Mouse (Mus musculus): ENCODE data around the gene Zfp598. TPM values are rescaled to one million over a fixed set of nuclear protein-coding genes. Genes with fewer than 3 reads are reported as not detected.
"Not testable (repeated sequence)": the region's sequence is repeated elsewhere in the genome, so short reads cannot be mapped to it uniquely, and the experiment has no call there.

Zfp598 gene
- polyA plus RNA-seq, 1 experiment from 2014 or later = 9.5 TPM

- Histone ChIP-seq H3K27ac (peak overlapping the region; percentile 90), H3K4me3 (replicated peaks) (peak overlapping the region; percentile 91), H3K9ac (peak overlapping the region; percentile 95), H3K4me1 (replicated peaks) (peaks cover 56% of the 10 kb centered on the region), H3K4me2 (peak overlapping the region; percentile 85)
- H3K36me3 ChIP-seq; H3K27me3 ChIP-seq; H3K9me3 ChIP-seq (replicated peaks); DNase-seq: not testable (repeated sequence)
- WGBS (ENCODE audit: insufficient replicate concordance) = 5% methylated on average over 15 of the region's 15 CpGs
- peak; percentile 4; the same call in 1 of the 2 replicates for ATAC-seq (ENCODE audit: low read depth)
Observed at GRCm38 (mm10) chr17:24669214-24669544, 308 bp upstream of the Zfp598 start.

- ATAC-seq (ENCODE audit: low read depth) (no peak), DNase-seq (no peak)
- peaks cover 65% of the 10 kb centered on the region for H3K4me1 ChIP-seq (replicated peaks)
- H3K4me3 ChIP-seq (replicated peaks) = peak overlapping the region; percentile 91
- WGBS (ENCODE audit: insufficient replicate concordance) = 5% methylated on average over 8 of the region's 8 CpGs
- H3K27ac ChIP-seq = peak overlapping the region; percentile 90
- no peaks in the 10 kb centered on the region for H3K27me3 ChIP-seq
- H3K36me3 ChIP-seq = peaks cover 3% of the 10 kb centered on the region; the same call in 1 of the 2 replicates
- H3K9me3 ChIP-seq (replicated peaks) = no peaks in the 10 kb centered on the region
- H3K4me2 ChIP-seq = peak overlapping the region; percentile 85
- H3K9ac ChIP-seq = peak overlapping the region; percentile 95
Observed at GRCm38 (mm10) chr17:24670246-24670844, 858 bp downstream of the Zfp598 start.

- DNase-seq (no peak), ATAC-seq (ENCODE audit: low read depth) (no peak)
- Histone ChIP-seq H3K27me3 (no peaks in the 10 kb centered on the region), H3K4me3 (replicated peaks) (peak overlapping the region; percentile 91), H3K9me3 (replicated peaks) (no peaks in the 10 kb centered on the region), H3K36me3 (peaks cover 3% of the 10 kb centered on the region; the same call in 1 of the 2 replicates), H3K27ac (peak overlapping the region; percentile 58), H3K4me1 (replicated peaks) (peaks cover 73% of the 10 kb centered on the region), H3K9ac (peak overlapping the region; percentile 95), H3K4me2 (peak overlapping the region; percentile 85)
- 47% methylated on average over 5 of the region's 5 CpGs for WGBS (ENCODE audit: insufficient replicate concordance)
Observed at GRCm38 (mm10) chr17:24671346-24671745, 1.9 kb downstream of the Zfp598 start.

- 15% methylated on average over 5 of the region's 5 CpGs for WGBS (ENCODE audit: insufficient replicate concordance)
- H3K36me3 ChIP-seq = peaks cover 10% of the 10 kb centered on the region
- no peaks in the 10 kb centered on the region for H3K27me3 ChIP-seq
- no peaks in the 10 kb centered on the region for H3K9me3 ChIP-seq (replicated peaks)
- H3K4me3 ChIP-seq (replicated peaks) = peak overlapping the region; percentile 91
- ATAC-seq (ENCODE audit: low read depth) = peak; percentile 3; the same call in 1 of the 2 replicates
- peak overlapping the region; percentile 85 for H3K4me2 ChIP-seq
- H3K27ac ChIP-seq = peak overlapping the region; percentile 51
- peak overlapping the region; percentile 10; the same call in 1 of the 2 replicates for H3K9ac ChIP-seq
- H3K4me1 ChIP-seq (replicated peaks) = peaks cover 79% of the 10 kb centered on the region
- no peak for DNase-seq
Observed at GRCm38 (mm10) chr17:24672141-24672540, 2.7 kb downstream of the Zfp598 start.

GRCm38 (mm10) chr17:24674277-24674676 lies 4.8 kb downstream of the Zfp598 start:
- Histone ChIP-seq H3K4me2 (no peak overlapping the region), H3K4me3 (replicated peaks) (no peak overlapping the region), H3K9ac (peak overlapping the region; percentile 35; the same call in 1 of the 2 replicates), H3K36me3 (peaks cover 32% of the 10 kb centered on the region), H3K9me3 (replicated peaks) (no peaks in the 10 kb centered on the region), H3K27me3 (no peaks in the 10 kb centered on the region), H3K4me1 (replicated peaks) (peaks cover 73% of the 10 kb centered on the region), H3K27ac (no peak overlapping the region; the same call in 1 of the 2 replicates)
- ATAC-seq (ENCODE audit: low read depth) (no peak), DNase-seq (no peak)
- 61% methylated on average over 7 of the region's 7 CpGs for WGBS (ENCODE audit: insufficient replicate concordance)

- Histone ChIP-seq H3K4me3 (replicated peaks) (no peak overlapping the region), H3K36me3 (peaks cover 51% of the 10 kb centered on the region), H3K9me3 (replicated peaks) (no peaks in the 10 kb centered on the region), H3K27ac (0 out of 2 replicates have a peak overlapping the region, but pooled peaks have one; percentile 1), H3K9ac (0 out of 2 replicates have a peak overlapping the region, but pooled peaks have one; percentile 14), H3K27me3 (no peaks in the 10 kb centered on the region), H3K4me2 (no peak overlapping the region), H3K4me1 (replicated peaks) (peaks cover 59% of the 10 kb centered on the region)
- WGBS (ENCODE audit: insufficient replicate concordance) = 63% methylated on average over 2 of the region's 2 CpGs
- ATAC-seq (ENCODE audit: low read depth) (no peak), DNase-seq (peak; percentile 58)
Observed at GRCm38 (mm10) chr17:24676187-24676586, 6.7 kb downstream of the Zfp598 start.

- no peak overlapping the region for H3K4me2 ChIP-seq
- no peaks in the 10 kb centered on the region for H3K9me3 ChIP-seq (replicated peaks)
- no peak overlapping the region for H3K4me3 ChIP-seq (replicated peaks)
- no peaks in the 10 kb centered on the region for H3K27me3 ChIP-seq
- peaks cover 52% of the 10 kb centered on the region for H3K4me1 ChIP-seq (replicated peaks)
- no peak overlapping the region for H3K9ac ChIP-seq
- 88% methylated on average over 5 of the region's 5 CpGs for WGBS (ENCODE audit: insufficient replicate concordance)
- DNase-seq (no peak), ATAC-seq (ENCODE audit: low read depth) (no peak)
- H3K36me3 ChIP-seq = peaks cover 58% of the 10 kb centered on the region
- H3K27ac ChIP-seq = no peak overlapping the region
Observed at GRCm38 (mm10) chr17:24676877-24677276, 7.4 kb downstream of the Zfp598 start.

GRCm38 (mm10) chr17:24677500-24678080 lies 8.1 kb downstream of the Zfp598 start:
- Histone ChIP-seq H3K4me1 (replicated peaks) (peaks cover 45% of the 10 kb centered on the region), H3K4me2 (no peak overlapping the region), H3K4me3 (replicated peaks) (no peak overlapping the region), H3K9ac (no peak overlapping the region), H3K9me3 (replicated peaks) (no peaks in the 10 kb centered on the region), H3K27ac (no peak overlapping the region), H3K36me3 (peaks cover 65% of the 10 kb centered on the region), H3K27me3 (no peaks in the 10 kb centered on the region)
- DNase-seq (no peak), ATAC-seq (ENCODE audit: low read depth) (peak; percentile 44; the same call in 1 of the 2 replicates)
- 77% methylated on average over 24 of the region's 24 CpGs for WGBS (ENCODE audit: insufficient replicate concordance)

- Histone ChIP-seq H3K27me3 (peaks cover 55% of the 10 kb centered on the region), H3K9me3 (replicated peaks) (no peaks in the 10 kb centered on the region), H3K27ac (no peak overlapping the region), H3K4me1 (replicated peaks) (peaks cover 34% of the 10 kb centered on the region), H3K9ac (no peak overlapping the region), H3K4me2 (peak overlapping the region; percentile 77), H3K36me3 (peaks cover 11% of the 10 kb centered on the region), H3K4me3 (replicated peaks) (0 out of 2 replicates have a peak overlapping the region, but pooled peaks have one; percentile 6)
- ATAC-seq (ENCODE audit: low read depth) = peak; percentile 51
- 33% methylated on average over 16 of the region's 16 CpGs for WGBS (ENCODE audit: insufficient replicate concordance)
- DNase-seq = peak; percentile 53
Observed at GRCm38 (mm10) chr17:24686514-24686913, 17.0 kb downstream of the Zfp598 start.

GRCm38 (mm10) chr17:24687146-24687595 lies 17.7 kb downstream of the Zfp598 start:
- peak overlapping the region; percentile 49; the same call in 1 of the 2 replicates for H3K9ac ChIP-seq
- peaks cover 34% of the 10 kb centered on the region for H3K4me1 ChIP-seq (replicated peaks)
- H3K4me2 ChIP-seq = peak overlapping the region; percentile 77
- H3K36me3 ChIP-seq = peaks cover 6% of the 10 kb centered on the region
- H3K27me3 ChIP-seq = peaks cover 62% of the 10 kb centered on the region
- ATAC-seq (ENCODE audit: low read depth) = peak; percentile 62
- peak; percentile 74 for DNase-seq
- 1% methylated on average over 25 of the region's 25 CpGs for WGBS (ENCODE audit: insufficient replicate concordance)
- no peak overlapping the region for H3K27ac ChIP-seq
- peak overlapping the region; percentile 57 for H3K4me3 ChIP-seq (replicated peaks)
- no peaks in the 10 kb centered on the region for H3K9me3 ChIP-seq (replicated peaks)

- Histone ChIP-seq H3K9ac (peak overlapping the region; percentile 49; the same call in 1 of the 2 replicates), H3K4me2 (peak overlapping the region; percentile 77), H3K27ac (no peak overlapping the region), H3K4me3 (replicated peaks) (peak overlapping the region; percentile 57), H3K27me3 (peaks cover 62% of the 10 kb centered on the region), H3K9me3 (replicated peaks) (no peaks in the 10 kb centered on the region), H3K4me1 (replicated peaks) (peaks cover 34% of the 10 kb centered on the region), H3K36me3 (peaks cover 6% of the 10 kb centered on the region; the same call in 1 of the 2 replicates)
- WGBS (ENCODE audit: insufficient replicate concordance) = 19% methylated on average over 23 of the region's 23 CpGs
- ATAC-seq (ENCODE audit: low read depth) (no peak), DNase-seq (no peak)
Observed at GRCm38 (mm10) chr17:24687599-24687998, 18.1 kb downstream of the Zfp598 start.
